Mouse (Mus musculus) liver, embryonic 11.5 days (tissue): ENCODE results near the gene Inip. TPM values are rescaled to one million over a fixed set of nuclear protein-coding genes. Genes with fewer than 3 reads are reported as not detected.

Source experiments
- ATAC-seq: fragments of 200-750 bp; cut with Nextera tagmentation; replicated peaks from 2 replicates; pipeline ENCODE4 v1.8.0; 2017; ENCODE audit warnings: moderate number of reproducible peaks, mild to moderate bottlenecking, moderate TSS enrichment, moderate library complexity; ENCODE audit not compliant: low FRiP score
- DNase-seq: peaks from one replicate; pipeline ENCODE4 v3.0.0-alpha.2; 2017; ENCODE audit warnings: low spot score
- H3K27ac ChIP-seq: fragments of 300-500 bp; sonication (generic); 2 replicates; pipeline ENCODE4 v1.5.1; 2014; ENCODE audit warnings: mild to moderate bottlenecking, low read depth, low read length, control low read depth
- H3K27me3 ChIP-seq: fragments of 300-500 bp; sonication (generic); replicated peaks from 2 replicates; pipeline ENCODE4 v1.6.1; 2014; ENCODE audit warnings: low read length, mixed read lengths; ENCODE audit not compliant: control insufficient read depth, insufficient read depth
- H3K36me3 ChIP-seq: fragments of 300-500 bp; sonication (generic); 2 replicates; pipeline ENCODE4 v1.6.1; 2014; ENCODE audit warnings: mild to moderate bottlenecking, low read length, moderate library complexity, mixed read lengths; ENCODE audit not compliant: control insufficient read depth, insufficient read depth
- H3K4me1 ChIP-seq: fragments of 300-500 bp; sonication (generic); replicated peaks from 2 replicates; pipeline ENCODE4 v1.6.1; 2014; ENCODE audit warnings: low read length, mixed read lengths; ENCODE audit not compliant: control insufficient read depth, insufficient read depth
- H3K4me2 ChIP-seq: fragments of 300-500 bp; sonication (generic); 2 replicates; pipeline ENCODE4 v1.6.1; 2014; ENCODE audit warnings: mild to moderate bottlenecking, control low read depth, moderate library complexity
- H3K4me3 ChIP-seq: fragments of 300-500 bp; sonication (generic); 2 replicates; pipeline ENCODE4 v1.5.1; 2014; ENCODE audit warnings: low read depth, low read length, control low read depth
- H3K9ac ChIP-seq: fragments of 300-500 bp; sonication (generic); 2 replicates; pipeline ENCODE4 v1.6.1; 2014; ENCODE audit warnings: low read depth, low read length, control low read depth
- H3K9me3 ChIP-seq: fragments of 300-500 bp; sonication (generic); 2 replicates; pipeline ENCODE4 v1.6.1; 2016; ENCODE audit warnings: low read length, inconsistent platforms, mixed read lengths; ENCODE audit not compliant: control insufficient read depth
- WGBS: fragments of 180-500 bp; shearing (Covaris S2); extraction: QIAGEN DNeasy Blood & Tissue Kit; methylation state at CpG from one replicate; pipeline ENCODE4 v1.1.7; 2014; 5-methylcytosine and 5-hydroxymethylcytosine counted together
- polyA plus RNA-seq: library from polyadenylated mRNA; unstranded; fragments of >200 nt; fragmentation: Nextera tagmentation; extraction: Ambion mirVana; gene quantifications from 2 replicates; pipeline ENCODE4 v1.2.1, GENCODE M21; 2014

Gene Inip
- polyA plus RNA-seq, 1 experiment from 2014 or later = 49.9 TPM

GRCm38 (mm10) chr4:59818498-59818897 is 17.1 kb upstream of the Inip start:
- H3K4me1 ChIP-seq = peaks cover 43% of the 10 kb centered on the region
- H3K27ac ChIP-seq = no peak overlapping the region
- no peak for ATAC-seq
- H3K9ac ChIP-seq = no peak overlapping the region
- no peaks in the 10 kb centered on the region for H3K27me3 ChIP-seq
- 85% methylated on average over 10 of the region's 10 CpGs for WGBS
- no peaks in the 10 kb centered on the region for H3K9me3 ChIP-seq
- H3K4me3 ChIP-seq = no peak overlapping the region
- no peak for DNase-seq
- H3K4me2 ChIP-seq = no peak overlapping the region
- no peaks in the 10 kb centered on the region for H3K36me3 ChIP-seq

GRCm38 (mm10) chr4:59817790-59818189 is 16.4 kb upstream of the Inip start:
- Histone ChIP-seq H3K4me1 (peaks cover 41% of the 10 kb centered on the region), H3K4me3 (no peak overlapping the region), H3K9me3 (no peaks in the 10 kb centered on the region), H3K36me3 (no peaks in the 10 kb centered on the region), H3K27ac (0 out of 2 replicates have a peak overlapping the region, but pooled peaks have one; percentile 1), H3K27me3 (no peaks in the 10 kb centered on the region), H3K4me2 (no peak overlapping the region), H3K9ac (no peak overlapping the region)
- ATAC-seq = peak; percentile 28; the same call in 1 of the 2 replicates
- no peak for DNase-seq
- WGBS = 47% methylated on average over 5 of the region's 5 CpGs

GRCm38 (mm10) chr4:59816477-59816876 is 15.1 kb upstream of the Inip start:
- Histone ChIP-seq H3K36me3 (no peaks in the 10 kb centered on the region), H3K27ac (no peak overlapping the region), H3K9ac (no peak overlapping the region), H3K4me2 (no peak overlapping the region), H3K27me3 (no peaks in the 10 kb centered on the region), H3K4me1 (peaks cover 41% of the 10 kb centered on the region), H3K9me3 (no peaks in the 10 kb centered on the region), H3K4me3 (no peak overlapping the region)
- no peak for DNase-seq
- WGBS = 55% methylated on average over 9 of the region's 9 CpGs
- ATAC-seq = no peak

- Histone ChIP-seq H3K27me3 (no peaks in the 10 kb centered on the region), H3K4me2 (no peak overlapping the region), H3K9ac (no peak overlapping the region), H3K36me3 (no peaks in the 10 kb centered on the region), H3K9me3 (no peaks in the 10 kb centered on the region), H3K4me1 (peaks cover 41% of the 10 kb centered on the region), H3K4me3 (no peak overlapping the region), H3K27ac (no peak overlapping the region; the same call in 1 of the 2 replicates)
- DNase-seq = no peak
- ATAC-seq = no peak
- WGBS = 57% methylated on average over 5 of the region's 5 CpGs
These were observed 14.6 kb upstream of the Inip start for GRCm38 (mm10) chr4:59816016-59816415.

GRCm38 (mm10) chr4:59815121-59815810 is 13.9 kb upstream of the Inip start:
- H3K4me2 ChIP-seq = no peak overlapping the region
- H3K9ac ChIP-seq = no peak overlapping the region
- H3K9me3 ChIP-seq = no peaks in the 10 kb centered on the region
- no peaks in the 10 kb centered on the region for H3K36me3 ChIP-seq
- no peak overlapping the region for H3K4me3 ChIP-seq
- no peak for ATAC-seq
- peaks cover 41% of the 10 kb centered on the region for H3K4me1 ChIP-seq
- no peak overlapping the region for H3K27ac ChIP-seq
- no peaks in the 10 kb centered on the region for H3K27me3 ChIP-seq
- WGBS = 78% methylated on average over 4 of the region's 4 CpGs
- DNase-seq = no peak

- no peak for DNase-seq
- H3K27ac ChIP-seq = no peak overlapping the region
- peaks cover 41% of the 10 kb centered on the region for H3K4me1 ChIP-seq
- 0 out of 2 replicates have a peak, but pooled peaks have one; percentile 21 for ATAC-seq
- no peaks in the 10 kb centered on the region for H3K9me3 ChIP-seq
- no peaks in the 10 kb centered on the region for H3K36me3 ChIP-seq
- WGBS = 46% methylated on average over 7 of the region's 7 CpGs
- peak overlapping the region; percentile 8; the same call in 1 of the 2 replicates for H3K9ac ChIP-seq
- H3K4me3 ChIP-seq = no peak overlapping the region
- H3K27me3 ChIP-seq = no peaks in the 10 kb centered on the region
- H3K4me2 ChIP-seq = no peak overlapping the region
These were observed 12.7 kb upstream of the Inip start for GRCm38 (mm10) chr4:59814094-59814493.

- H3K9ac ChIP-seq = no peak overlapping the region
- DNase-seq = no peak
- 67% methylated on average over 5 of the region's 5 CpGs for WGBS
- no peak for ATAC-seq
- H3K27me3 ChIP-seq = no peaks in the 10 kb centered on the region
- no peak overlapping the region; the same call in 1 of the 2 replicates for H3K4me2 ChIP-seq
- H3K27ac ChIP-seq = no peak overlapping the region
- peaks cover 16% of the 10 kb centered on the region for H3K4me1 ChIP-seq
- no peaks in the 10 kb centered on the region for H3K36me3 ChIP-seq
- H3K9me3 ChIP-seq = no peaks in the 10 kb centered on the region
- H3K4me3 ChIP-seq = no peak overlapping the region
These were observed 7.0 kb upstream of the Inip start for GRCm38 (mm10) chr4:59808396-59808795.

GRCm38 (mm10) chr4:59807521-59807920 is 6.1 kb upstream of the Inip start:
- 58% methylated on average over 2 of the region's 2 CpGs for WGBS
- Histone ChIP-seq H3K27me3 (no peaks in the 10 kb centered on the region), H3K4me1 (peaks cover 22% of the 10 kb centered on the region), H3K36me3 (no peaks in the 10 kb centered on the region), H3K9ac (0 out of 2 replicates have a peak overlapping the region, but pooled peaks have one; percentile 0), H3K4me2 (peak overlapping the region; percentile 99), H3K27ac (no peak overlapping the region), H3K9me3 (no peaks in the 10 kb centered on the region), H3K4me3 (0 out of 2 replicates have a peak overlapping the region, but pooled peaks have one; percentile 69)
- ATAC-seq (no peak), DNase-seq (no peak)

GRCm38 (mm10) chr4:59806879-59807195 is 5.4 kb upstream of the Inip start:
- 9% methylated on average over 9 of the region's 9 CpGs for WGBS
- Histone ChIP-seq H3K27me3 (no peaks in the 10 kb centered on the region), H3K9ac (peak overlapping the region; percentile 64), H3K4me3 (peak overlapping the region; percentile 69), H3K4me1 (peaks cover 28% of the 10 kb centered on the region), H3K4me2 (peak overlapping the region; percentile 99), H3K27ac (no peak overlapping the region), H3K36me3 (no peaks in the 10 kb centered on the region), H3K9me3 (no peaks in the 10 kb centered on the region)
- no peak for ATAC-seq
- no peak for DNase-seq
